Mouse (Mus musculus): ENCODE measurements around the gene 1700030K09Rik. TPM values are rescaled to one million over a fixed set of nuclear protein-coding genes. Genes with fewer than 3 reads are reported as not detected.
A peak's percentile ranks its signal among the peaks of the same experiment; 100 is the strongest.

1700030K09Rik gene
- polyA plus RNA-seq, 1 experiment from 2014 or later: 19.1 TPM

GRCm38 (mm10) chr8:72469243-72469642 lies 25.6 kb downstream of the 1700030K09Rik start:
- WGBS: 98% methylated on average over 2 of the region's 2 CpGs
- no peak overlapping the region for H3K9ac ChIP-seq
- H3K36me3 ChIP-seq (ENCODE audit: poor library complexity, severe bottlenecking): peaks cover 91% of the 10 kb centered on the region
- no peak overlapping the region for H3K4me2 ChIP-seq
- H3K4me1 ChIP-seq: peaks cover 8% of the 10 kb centered on the region
- no peak overlapping the region for H3K27ac ChIP-seq
- H3K4me3 ChIP-seq: no peak overlapping the region
- H3K27me3 ChIP-seq: no peaks in the 10 kb centered on the region
- no peaks in the 10 kb centered on the region for H3K9me3 ChIP-seq (replicated peaks)
- no peak for ATAC-seq

GRCm38 (mm10) chr8:72469984-72470383 lies 26.3 kb downstream of the 1700030K09Rik start:
- peaks cover 83% of the 10 kb centered on the region for H3K36me3 ChIP-seq (ENCODE audit: poor library complexity, severe bottlenecking)
- H3K27me3 ChIP-seq: no peaks in the 10 kb centered on the region
- H3K4me3 ChIP-seq: no peak overlapping the region
- H3K4me2 ChIP-seq: no peak overlapping the region
- ATAC-seq: no peak
- H3K27ac ChIP-seq: no peak overlapping the region
- WGBS: 96% methylated on average over 7 of the region's 8 CpGs
- H3K9me3 ChIP-seq (replicated peaks): no peaks in the 10 kb centered on the region
- no peak overlapping the region for H3K9ac ChIP-seq
- H3K4me1 ChIP-seq: peaks cover 9% of the 10 kb centered on the region

GRCm38 (mm10) chr8:72470684-72471083 lies 27.0 kb downstream of the 1700030K09Rik start:
- no peaks in the 10 kb centered on the region for H3K9me3 ChIP-seq (replicated peaks)
- no peak overlapping the region for H3K4me3 ChIP-seq
- 93% methylated on average over 7 of the region's 7 CpGs for WGBS
- H3K4me2 ChIP-seq: no peak overlapping the region
- no peak for ATAC-seq
- H3K36me3 ChIP-seq (ENCODE audit: poor library complexity, severe bottlenecking): peaks cover 76% of the 10 kb centered on the region
- H3K4me1 ChIP-seq: peaks cover 11% of the 10 kb centered on the region
- H3K27me3 ChIP-seq: no peaks in the 10 kb centered on the region
- H3K27ac ChIP-seq: no peak overlapping the region
- H3K9ac ChIP-seq: no peak overlapping the region

GRCm38 (mm10) chr8:72474826-72475546 lies 31.3 kb downstream of the 1700030K09Rik start, which contains the start of gene Cherp:
Gene Cherp, minus strand, starts transcription at chr8:72475226.
- peak; percentile 97 for ATAC-seq
- under 1% methylated on average over 80 of the region's 80 CpGs for WGBS
- Histone ChIP-seq H3K4me1 (peaks cover 18% of the 10 kb centered on the region), H3K27me3 (no peaks in the 10 kb centered on the region), H3K4me3 (peak within 1 kb of the TSS; percentile 90), H3K9ac (peak within 1 kb of the TSS; percentile 88), H3K4me2 (peak within 1 kb of the TSS; percentile 94), H3K9me3 (replicated peaks) (no peaks in the 10 kb centered on the region), H3K27ac (peak within 1 kb of the TSS; percentile 84), H3K36me3 (ENCODE audit: poor library complexity, severe bottlenecking) (peaks cover 39% of the 10 kb centered on the region)

GRCm38 (mm10) chr8:72485456-72486199 lies 41.9 kb downstream of the 1700030K09Rik start:
- H3K4me3 ChIP-seq: no peak overlapping the region
- no peak for ATAC-seq
- H3K9me3 ChIP-seq (replicated peaks): no peaks in the 10 kb centered on the region
- no peak overlapping the region for H3K9ac ChIP-seq
- no peak overlapping the region for H3K27ac ChIP-seq
- 93% methylated on average over 6 of the region's 6 CpGs for WGBS
- H3K4me1 ChIP-seq: peaks cover 4% of the 10 kb centered on the region
- no peaks in the 10 kb centered on the region for H3K27me3 ChIP-seq
- peaks cover 78% of the 10 kb centered on the region for H3K36me3 ChIP-seq (ENCODE audit: poor library complexity, severe bottlenecking)
- no peak overlapping the region for H3K4me2 ChIP-seq

GRCm38 (mm10) chr8:72487014-72487413 lies 43.3 kb downstream of the 1700030K09Rik start:
- no peaks in the 10 kb centered on the region for H3K9me3 ChIP-seq (replicated peaks)
- no peak overlapping the region for H3K9ac ChIP-seq
- peaks cover 68% of the 10 kb centered on the region for H3K36me3 ChIP-seq (ENCODE audit: poor library complexity, severe bottlenecking)
- H3K27me3 ChIP-seq: no peaks in the 10 kb centered on the region
- H3K27ac ChIP-seq: no peak overlapping the region
- no peak overlapping the region for H3K4me3 ChIP-seq
- ATAC-seq: no peak
- no peak overlapping the region for H3K4me2 ChIP-seq
- H3K4me1 ChIP-seq: peaks cover 17% of the 10 kb centered on the region

GRCm38 (mm10) chr8:72491017-72491416 lies 47.3 kb downstream of the 1700030K09Rik start:
- Histone ChIP-seq H3K9ac (peak overlapping the region; percentile 86), H3K9me3 (replicated peaks) (no peaks in the 10 kb centered on the region), H3K36me3 (ENCODE audit: poor library complexity, severe bottlenecking) (peaks cover 50% of the 10 kb centered on the region), H3K27me3 (no peaks in the 10 kb centered on the region), H3K4me1 (peaks cover 39% of the 10 kb centered on the region), H3K27ac (no peak overlapping the region), H3K4me2 (peak overlapping the region; percentile 79), H3K4me3 (peak overlapping the region; percentile 95)
- WGBS: 85% methylated on average over 2 of the region's 2 CpGs
- ATAC-seq: no peak

- peaks cover 39% of the 10 kb centered on the region for H3K4me1 ChIP-seq
- under 1% methylated on average over 85 of the region's 98 CpGs for WGBS
- H3K36me3 ChIP-seq (ENCODE audit: poor library complexity, severe bottlenecking): peaks cover 52% of the 10 kb centered on the region
Observed at GRCm38 (mm10) chr8:72491680-72492621, 48.3 kb downstream of the 1700030K09Rik start, which contains the start of gene Slc35e1. Gene Slc35e1, minus strand, starts transcription at chr8:72492614.

GRCm38 (mm10) chr8:72492622-72493081 lies 49.0 kb downstream of the 1700030K09Rik start:
- Histone ChIP-seq H3K27ac (peak overlapping the region; percentile 71), H3K4me3 (peak overlapping the region; percentile 95), H3K27me3 (no peaks in the 10 kb centered on the region), H3K4me1 (peaks cover 39% of the 10 kb centered on the region), H3K36me3 (ENCODE audit: poor library complexity, severe bottlenecking) (peaks cover 48% of the 10 kb centered on the region), H3K4me2 (peak overlapping the region; percentile 79), H3K9ac (peak overlapping the region; percentile 86), H3K9me3 (replicated peaks) (no peaks in the 10 kb centered on the region)
- ATAC-seq: peak; percentile 97
- WGBS: under 1% methylated on average over 37 of the region's 56 CpGs

More at GRCm38 (mm10) chr8:72491680-72492621, 48.3 kb downstream of the 1700030K09Rik start, which contains the start of gene Slc35e1:
- Histone ChIP-seq H3K4me2 (peak within 1 kb of the TSS; percentile 79), H3K9me3 (replicated peaks) (no peaks in the 10 kb centered on the region), H3K27me3 (no peaks in the 10 kb centered on the region), H3K4me3 (peak within 1 kb of the TSS; percentile 95), H3K9ac (peak within 1 kb of the TSS; percentile 86), H3K27ac (peak within 1 kb of the TSS; percentile 71)
- ATAC-seq: peak; percentile 17; the same call in 1 of the 2 replicates

- peak overlapping the region; percentile 71; the same call in 1 of the 2 replicates for H3K27ac ChIP-seq
- H3K4me1 ChIP-seq: peaks cover 39% of the 10 kb centered on the region
- H3K36me3 ChIP-seq (ENCODE audit: poor library complexity, severe bottlenecking): peaks cover 42% of the 10 kb centered on the region
- peak overlapping the region; percentile 95 for H3K4me3 ChIP-seq
- H3K4me2 ChIP-seq: peak overlapping the region; percentile 75
- no peaks in the 10 kb centered on the region for H3K9me3 ChIP-seq (replicated peaks)
- H3K27me3 ChIP-seq: no peaks in the 10 kb centered on the region
- H3K9ac ChIP-seq: peak overlapping the region; percentile 77
- WGBS: 16% methylated on average over 8 of the region's 8 CpGs
- no peak for ATAC-seq
Observed at GRCm38 (mm10) chr8:72493381-72493780, 49.7 kb downstream of the 1700030K09Rik start.

- no peak for ATAC-seq
- peaks cover 35% of the 10 kb centered on the region for H3K4me1 ChIP-seq
- no peak overlapping the region for H3K4me3 ChIP-seq
- WGBS: 88% methylated on average over 23 of the region's 23 CpGs
- no peak overlapping the region for H3K4me2 ChIP-seq
- H3K36me3 ChIP-seq (ENCODE audit: poor library complexity, severe bottlenecking): peaks cover 31% of the 10 kb centered on the region
- no peak overlapping the region for H3K9ac ChIP-seq
- no peak overlapping the region for H3K27ac ChIP-seq
- no peaks in the 10 kb centered on the region for H3K9me3 ChIP-seq (replicated peaks)
- no peaks in the 10 kb centered on the region for H3K27me3 ChIP-seq
Observed at GRCm38 (mm10) chr8:72495411-72496111, 51.9 kb downstream of the 1700030K09Rik start.
